Mouse (Mus musculus) thymus, postnatal 36 days (tissue): ENCODE data around the gene Vmn2r73.
"Not testable (repeated sequence)": the region's sequence is repeated elsewhere in the genome, so short reads cannot be mapped to it uniquely, and the experiment has no call there.

ENCODE experiments used
- DNase-seq, 2 experiments: peaks; one replicate each; pipeline ENCODE4 v3.0.0; 2022; ENCODE audit warnings: mixed read lengths in 2 of 2

The Vmn2r73 gene

GRCm38 (mm10) chr7:85876166-85876565, at the start of gene Vmn2r73:
Gene Vmn2r73, minus strand, starts transcription at chr7:85876266.
- DNase-seq: no peak

GRCm38 (mm10) chr7:85840090-85840948, 35.7 kb downstream of the Vmn2r73 start:
- no peak for DNase-seq

DNA sequence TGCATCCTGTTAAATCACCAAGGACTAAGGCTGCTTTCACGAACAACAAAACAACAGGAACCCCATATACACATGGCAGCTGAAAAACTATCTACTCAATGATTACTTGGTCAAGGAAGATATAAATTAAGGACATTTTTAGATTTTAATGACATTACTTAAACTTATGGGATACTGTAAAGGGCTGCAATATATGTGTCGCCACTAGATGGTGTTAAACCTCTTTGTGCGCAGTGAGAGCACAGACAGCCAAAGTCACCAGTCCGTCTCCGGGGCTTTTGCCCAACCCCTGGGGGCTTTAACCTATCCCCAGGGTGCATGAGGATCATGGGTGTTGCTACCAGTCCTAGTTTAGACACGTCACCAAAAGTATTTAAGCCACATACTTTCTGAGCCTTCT, 58.0 kb downstream of the Vmn2r73 start:
- DNase-seq: not testable (repeated sequence)
